Mouse (Mus musculus): ENCODE measurements around the gene Slc38a7.
A peak's percentile ranks its signal among the peaks of the same experiment; 100 is the strongest.
"Not testable (repeated sequence)": the region's sequence is repeated elsewhere in the genome, so short reads cannot be mapped to it uniquely, and the experiment has no call there.

Slc38a7 gene

GRCm38 (mm10) chr8:95853102-95853843 lies at the start of gene Slc38a7:
TSS of gene Slc38a7 (minus strand) at chr8:95853539.
- DNase-seq (ENCODE audit: low spot score): no peak

- no peak for DNase-seq (ENCODE audit: low spot score)
Observed at GRCm38 (mm10) chr8:95901864-95902263, 48.5 kb upstream of the Slc38a7 start.

GRCm38 (mm10) chr8:95893701-95894100 lies 40.4 kb upstream of the Slc38a7 start:
- DNase-seq (ENCODE audit: low spot score): no peak

GRCm38 (mm10) chr8:95888285-95889136 lies 35.2 kb upstream of the Slc38a7 start, which contains the start of gene Got2:
TSS of gene Got2 (minus strand) at chr8:95888547.
- DNase-seq (ENCODE audit: low spot score): peak; percentile 63

GRCm38 (mm10) chr8:95887578-95888284 lies 34.4 kb upstream of the Slc38a7 start:
- DNase-seq (ENCODE audit: low spot score): peak; percentile 44

DNA sequence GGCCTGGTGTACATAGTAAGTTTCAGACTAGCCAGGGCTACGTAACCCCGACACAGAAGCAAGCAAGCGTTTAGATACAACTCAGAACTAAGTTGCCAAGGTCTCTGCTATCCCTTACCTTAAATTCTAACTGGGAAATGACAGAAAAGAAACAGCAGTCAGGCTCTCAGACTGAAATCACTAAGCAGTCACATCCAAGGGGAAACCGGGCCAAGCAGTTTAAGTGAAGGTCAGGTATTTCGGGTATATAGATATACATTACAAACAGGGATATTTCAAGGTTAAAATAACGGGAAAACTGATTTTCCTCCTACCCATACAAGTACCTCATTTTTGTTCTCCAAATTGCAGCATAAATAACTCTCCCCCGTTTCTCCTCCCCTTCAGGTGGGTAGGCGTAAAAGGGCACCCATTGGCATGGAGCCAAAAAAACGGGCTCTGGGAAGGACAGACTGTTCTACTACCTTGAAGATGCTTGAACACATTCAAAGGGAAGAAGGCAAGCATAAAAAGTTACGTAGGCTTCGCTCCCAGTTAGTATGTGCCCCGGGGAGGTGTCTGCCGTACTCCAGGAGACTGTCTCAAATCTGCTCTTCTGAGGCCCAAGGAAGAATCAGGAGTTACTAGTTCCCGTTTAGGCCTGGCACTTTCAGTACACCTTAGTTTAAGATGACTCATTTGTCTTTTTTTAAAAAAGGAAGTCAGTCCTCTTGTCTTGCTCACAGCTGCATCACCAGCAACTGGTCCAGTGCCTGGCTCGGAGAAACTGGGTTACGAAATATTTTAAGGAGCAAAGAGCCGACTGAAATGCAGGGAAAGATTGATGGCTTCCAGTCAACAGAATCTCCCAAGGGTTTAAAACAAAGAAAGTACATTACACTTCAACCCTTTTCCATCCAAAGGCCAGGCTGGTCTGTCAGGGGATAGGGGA lies 33.6 kb upstream of the Slc38a7 start:
- no peak for DNase-seq (ENCODE audit: low spot score)

DNA sequence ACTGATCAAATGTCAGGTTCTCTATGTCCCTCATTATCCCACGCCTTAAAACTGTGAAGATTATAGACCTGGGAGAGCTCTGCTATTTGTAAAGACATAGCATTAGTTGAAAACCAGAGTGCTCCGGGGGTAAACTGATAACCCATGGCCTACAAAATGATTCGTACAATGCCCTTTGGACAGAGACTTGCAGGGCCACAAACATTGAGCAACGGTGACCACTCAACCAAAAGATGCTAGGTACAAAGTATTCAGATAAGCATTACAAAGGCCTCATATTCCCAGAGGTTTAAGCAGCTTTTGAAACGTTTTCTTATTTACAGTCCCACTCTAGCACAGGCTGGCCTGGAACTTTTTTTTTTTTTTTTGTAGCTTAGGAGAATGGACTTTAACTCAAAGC lies 32.6 kb upstream of the Slc38a7 start:
- no peak for DNase-seq (ENCODE audit: low spot score)

GRCm38 (mm10) chr8:95885271-95885841 lies 32.0 kb upstream of the Slc38a7 start:
- DNase-seq (ENCODE audit: low spot score): no peak

GRCm38 (mm10) chr8:95884491-95884890 lies 31.2 kb upstream of the Slc38a7 start:
- no peak for DNase-seq (ENCODE audit: low spot score)

- DNase-seq (ENCODE audit: low spot score): no peak
Observed at GRCm38 (mm10) chr8:95882191-95882590, 28.9 kb upstream of the Slc38a7 start.

DNA sequence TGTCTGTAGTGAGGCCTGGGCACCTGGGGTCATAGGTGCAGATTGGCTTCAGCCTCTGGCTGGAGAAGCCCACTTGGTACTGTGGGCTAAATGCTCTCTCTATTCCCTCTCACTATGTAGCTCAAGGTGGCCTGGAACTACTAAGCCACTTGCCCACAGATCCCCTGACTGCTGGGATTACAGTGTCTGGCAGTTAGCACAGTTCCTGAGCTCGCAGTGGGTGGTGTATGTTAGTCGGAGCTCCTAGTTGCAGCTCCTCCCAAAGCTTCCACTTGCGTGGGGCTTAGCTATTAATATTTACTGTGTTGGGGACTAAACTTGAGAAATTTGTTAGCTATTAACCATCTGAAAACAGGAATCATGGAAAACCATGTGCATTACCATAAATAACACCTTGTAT lies 28.2 kb upstream of the Slc38a7 start:
- DNase-seq (ENCODE audit: low spot score): no peak

DNA sequence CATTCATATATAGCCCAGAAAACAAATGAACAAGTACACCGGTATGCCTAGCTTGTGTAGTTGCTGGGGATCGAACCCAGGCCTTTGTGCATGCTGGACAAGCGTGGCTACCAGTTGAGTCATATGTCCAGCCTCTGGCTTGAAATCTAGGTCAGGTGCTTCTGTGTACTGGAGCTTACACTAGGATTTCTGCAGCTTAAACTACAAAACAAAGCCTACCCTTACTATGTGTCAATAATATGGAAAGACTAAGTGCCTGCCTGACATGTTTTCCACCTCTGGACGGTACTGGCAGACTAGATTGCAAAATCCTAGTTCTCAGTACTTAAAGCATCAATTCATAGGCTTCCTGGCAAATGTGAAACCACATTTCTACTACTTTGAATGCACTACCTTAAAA lies 26.5 kb upstream of the Slc38a7 start:
- DNase-seq (ENCODE audit: low spot score): no peak

DNA sequence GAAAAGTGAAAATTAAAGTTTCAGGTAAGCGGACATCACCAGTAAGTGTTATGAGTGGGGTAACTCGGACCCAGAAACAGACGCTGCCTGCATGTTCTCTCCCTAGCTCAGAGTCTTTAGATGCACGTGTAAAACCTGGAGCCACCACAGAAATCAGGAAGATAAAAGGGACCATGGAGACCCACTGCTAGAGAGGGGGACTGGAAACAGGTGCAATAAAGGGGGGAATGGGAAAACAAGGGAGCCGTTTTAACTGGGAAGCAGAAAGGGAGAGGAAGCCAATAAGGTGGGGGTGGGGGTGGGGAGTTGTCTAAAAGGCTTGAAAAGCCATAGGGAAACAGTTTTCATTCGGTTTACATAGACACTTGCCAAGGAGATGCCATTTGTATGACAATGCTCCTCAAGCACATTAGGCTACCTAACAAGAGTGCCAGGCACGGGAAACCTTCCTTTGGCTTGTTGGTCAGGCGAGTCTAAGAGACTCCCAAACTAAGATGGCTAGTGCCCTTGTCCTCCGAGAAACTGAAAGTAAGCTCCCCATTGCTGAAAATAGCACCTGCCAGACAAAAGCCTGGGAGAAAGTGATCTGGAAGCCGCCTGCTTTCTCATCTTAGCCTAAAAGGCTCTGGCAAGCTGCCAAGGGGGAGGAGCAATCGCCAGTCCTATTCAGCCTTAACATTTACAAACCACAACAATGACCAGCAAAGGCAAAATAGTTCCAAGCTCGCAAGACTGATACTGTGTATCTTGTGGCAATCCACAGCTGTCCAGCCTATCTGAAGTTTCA lies 25.0 kb upstream of the Slc38a7 start:
- DNase-seq (ENCODE audit: low spot score): no peak

DNA sequence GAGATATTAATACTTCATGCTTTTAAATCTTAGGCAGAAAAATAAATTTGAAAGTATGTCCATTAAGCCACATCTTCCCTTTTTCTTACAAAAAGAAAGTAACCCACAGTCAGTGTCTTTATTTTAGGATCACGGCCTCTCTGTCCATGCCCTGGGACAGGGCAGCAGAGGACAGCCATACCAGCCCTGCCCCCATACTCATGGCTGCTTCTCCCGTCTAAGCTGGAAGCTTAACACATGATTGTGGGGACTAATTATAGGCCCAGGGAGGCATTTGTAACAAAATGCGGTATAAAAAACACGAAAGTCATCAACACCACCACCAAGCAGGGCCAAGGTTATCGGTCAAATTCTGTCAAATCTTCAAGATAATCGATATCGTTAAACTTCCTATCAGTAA lies 21.9 kb upstream of the Slc38a7 start:
- no peak for DNase-seq (ENCODE audit: low spot score)

GRCm38 (mm10) chr8:95871690-95872089 lies 18.4 kb upstream of the Slc38a7 start:
- DNase-seq (ENCODE audit: low spot score): no peak

DNA sequence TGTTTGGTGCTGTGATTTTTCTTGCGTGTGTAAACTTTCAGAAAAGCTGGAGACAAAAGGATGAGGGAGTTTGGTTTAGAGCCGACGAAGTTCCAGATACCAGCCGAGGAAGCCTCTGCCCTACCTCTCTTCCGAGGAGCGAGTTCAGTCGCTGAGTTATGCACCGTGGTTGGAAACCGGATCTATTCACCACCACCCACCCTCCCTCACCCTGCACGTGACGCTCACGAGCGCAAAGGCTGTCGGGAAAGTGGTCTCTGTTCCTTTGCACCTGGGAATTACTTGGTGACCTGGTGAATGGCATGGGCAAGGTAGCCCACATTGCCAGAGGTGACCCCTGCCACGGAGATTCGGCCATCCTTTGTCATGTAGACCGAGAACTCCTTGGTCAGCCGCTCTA lies 11.5 kb upstream of the Slc38a7 start:
- DNase-seq (ENCODE audit: low spot score): not testable (repeated sequence)

- DNase-seq (ENCODE audit: low spot score): not testable (repeated sequence)
Observed at GRCm38 (mm10) chr8:95863761-95864440, 10.6 kb upstream of the Slc38a7 start.

- no peak for DNase-seq (ENCODE audit: low spot score)
Observed at GRCm38 (mm10) chr8:95854174-95854573, 835 bp upstream of the Slc38a7 start.

DNA sequence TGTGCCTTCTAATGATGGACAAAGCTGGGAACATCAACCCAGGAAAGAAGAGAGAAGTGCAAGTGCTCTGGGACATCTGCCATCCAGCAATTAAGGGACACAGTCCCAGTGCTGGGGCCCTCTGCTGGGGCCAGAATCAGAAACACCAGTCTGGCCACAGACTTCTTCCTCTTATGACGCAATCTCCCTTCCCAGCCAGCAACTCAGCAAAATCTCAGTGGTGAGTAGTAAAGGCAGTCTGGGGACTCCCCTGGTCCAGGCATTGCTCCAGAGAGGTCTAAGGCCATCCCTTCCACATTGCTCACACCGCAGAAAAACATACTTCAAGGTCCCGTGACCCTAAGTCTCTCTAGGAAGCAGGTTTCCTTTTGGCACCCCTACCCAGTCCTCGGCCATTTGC lies 1.0 kb downstream of the Slc38a7 start:
- no peak for DNase-seq (ENCODE audit: low spot score)

GRCm38 (mm10) chr8:95850326-95850725 lies 3.0 kb downstream of the Slc38a7 start:
- no peak for DNase-seq (ENCODE audit: low spot score)
